Mouse (Mus musculus): ENCODE data around the gene Sptbn2.

DNA sequence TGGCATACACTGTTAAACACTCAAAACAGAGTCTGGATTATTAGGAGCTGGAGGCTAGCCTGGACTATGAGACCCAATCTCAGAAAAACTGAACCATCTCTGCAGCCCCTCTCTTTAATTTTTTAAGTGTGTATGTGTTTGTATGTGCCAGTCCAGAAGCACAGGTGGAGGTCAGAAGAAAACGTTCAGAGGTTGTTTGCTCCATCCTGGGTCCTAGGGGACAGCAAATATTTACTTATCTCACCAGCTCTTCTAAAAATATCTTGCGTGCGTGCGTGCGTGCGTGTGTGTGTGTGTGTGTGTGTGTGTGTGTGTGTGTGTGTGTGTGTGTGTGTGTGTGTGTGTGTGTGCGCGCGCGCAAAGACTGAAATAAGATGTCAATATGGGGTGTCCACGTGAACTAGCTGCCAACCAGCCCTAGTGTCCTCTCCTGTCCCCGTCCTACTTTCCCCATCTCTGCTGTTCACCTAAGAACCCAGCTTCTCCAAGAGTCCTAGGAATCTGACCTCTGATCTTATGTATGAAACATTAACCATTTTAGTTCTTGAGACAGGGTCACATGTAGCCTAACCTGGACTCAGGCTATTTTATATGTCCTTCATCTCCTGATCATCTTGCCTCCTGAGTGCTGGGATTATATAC lies 56.7 kb downstream of the Sptbn2 start:
- TF ChIP-seq GATA1 (IDR thresholded peaks at IDR 0.05; ENCODE audit: low read length) (no peak), TAL1 (IDR thresholded peaks at IDR 0.05; ENCODE audit: low read length) (no peak)
